ENCODE assay signal across 14 mouse cellular contexts in the genomic region with DNA sequence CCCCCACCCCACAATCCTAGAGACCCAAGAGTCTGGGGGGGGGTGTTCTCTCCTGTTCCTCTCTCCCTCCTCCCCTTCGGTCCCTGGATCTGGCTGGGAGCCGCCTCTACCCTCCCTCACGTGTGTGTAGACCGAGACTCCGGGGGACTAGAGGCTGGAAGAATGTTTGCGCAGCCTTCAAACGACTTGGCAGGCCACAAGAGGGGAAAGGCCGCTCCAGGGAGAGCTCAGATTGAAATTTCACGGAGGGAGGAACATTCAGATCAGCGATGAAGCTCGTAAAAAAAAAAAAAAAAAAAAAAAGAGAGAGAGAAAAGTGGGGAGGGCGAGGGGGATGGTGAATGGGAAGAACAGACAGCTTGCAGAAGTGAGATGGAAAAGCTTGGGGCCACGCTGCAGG. TPM values are rescaled to one million over a fixed set of nuclear protein-coding genes. Genes with fewer than 3 reads are reported as not detected.
DNase-seq lines count a peak whose midpoint lies in the region; ATAC-seq and TF ChIP-seq lines count a peak whose summit lies in the region.
"Had no signal": no experiment of that assay in that cellular context is flagged by ENCODE, and none has a peak within 500 bp of the region (broad histone marks: within the 10 kb centered on the region; RNA-seq: fewer than 3 reads in every experiment).

No protein-coding gene starts in this region.

- peak; percentile 25 for DNase-seq in forebrain, embryonic 14.5 days (ENCODE audit: low spot score)
- DNase-seq in liver, adult 2 months (ENCODE audit: extremely low read depth, low read depth, low spot score) = peak; percentile 55
- no peak for DNase-seq in liver, postnatal 0 days
- peak; percentile 79 for DNase-seq in adrenal gland, adult 8-10 months
- peak; percentile 88 for DNase-seq in embryonic facial prominence, embryonic 14.5 days (ENCODE audit: low spot score)
- DNase-seq in left cerebral cortex, postnatal 14 days (ENCODE audit: low spot score in 2 of 2) = no peak
- no peak for DNase-seq in spleen, postnatal 4 days (ENCODE audit: low spot score in 2 of 2)
- DNase-seq: B cell, adult 2 months; cerebellum, adult 18-20 months; heart, postnatal 14 days; kidney, adult 2 months had no signal

- TF ChIP-seq EP300 in liver, postnatal 0 days (IDR thresholded peaks at IDR 0.05; ENCODE audit: low read depth) = no peak

- no peak for TF ChIP-seq POLR2A in liver, adult 2 months (IDR thresholded peaks at IDR 0.05; ENCODE audit: extremely low read depth, insufficient read depth, low read length)

- intact Hi-C loops in left cerebral cortex, postnatal 14 days (cut with DNase I) = no loop called here

- no peaks in the 10 kb centered on the region for H3K9me3 ChIP-seq in forebrain, embryonic 14.5 days (replicated peaks; ENCODE audit: control insufficient read depth, low read length)
- no peaks in the 10 kb centered on the region for H3K9me3 ChIP-seq in forebrain, embryonic 13.5 days (replicated peaks)
- no peaks in the 10 kb centered on the region for H3K9me3 ChIP-seq in liver, postnatal 0 days (ENCODE audit: low read length)
- no peaks in the 10 kb centered on the region for H3K9me3 ChIP-seq in embryonic facial prominence, embryonic 14.5 days (ENCODE audit: control insufficient read depth, low read length)

- no peaks in the 10 kb centered on the region for H3K79me2 ChIP-seq in liver, adult 2 months (ENCODE audit: control insufficient read depth, insufficient read depth, low read length)

- H3K27me3 ChIP-seq in forebrain, embryonic 14.5 days (replicated peaks; ENCODE audit: control insufficient read depth, insufficient read depth, low read length) = peaks cover 31% of the 10 kb centered on the region
- H3K27me3 ChIP-seq in forebrain, embryonic 13.5 days = peaks cover 52% of the 10 kb centered on the region
- H3K27me3 ChIP-seq in liver, adult 2 months (ENCODE audit: control insufficient read depth, insufficient read depth, low read length) = no peaks in the 10 kb centered on the region
- peaks cover 22% of the 10 kb centered on the region for H3K27me3 ChIP-seq in liver, postnatal 0 days (ENCODE audit: insufficient read depth, low read length)
- peaks cover 27% of the 10 kb centered on the region for H3K27me3 ChIP-seq in embryonic facial prominence, embryonic 14.5 days (replicated peaks; ENCODE audit: control insufficient read depth, insufficient read depth, low read length)

- no peak for ATAC-seq in forebrain, embryonic 14.5 days
- ATAC-seq in forebrain, embryonic 13.5 days = no peak
- ATAC-seq in liver, postnatal 0 days = no peak
- no peak; the same call in 1 of the 2 replicates for ATAC-seq in embryonic facial prominence, embryonic 14.5 days (ENCODE audit: low read depth)

- H3K4me3 ChIP-seq in forebrain, embryonic 14.5 days (ENCODE audit: low read depth, low read length) = no peak overlapping the region
- H3K4me3 ChIP-seq in forebrain, embryonic 13.5 days = no peak overlapping the region
- no peak overlapping the region for H3K4me3 ChIP-seq in liver, adult 2 months (ENCODE audit: insufficient read depth, low read depth, low read length)
- H3K4me3 ChIP-seq in liver, postnatal 0 days (ENCODE audit: low read depth, low read length) = no peak overlapping the region
- H3K4me3 ChIP-seq in embryonic facial prominence, embryonic 14.5 days (ENCODE audit: low read depth, low read length) = no peak overlapping the region

- 7% methylated on average over 13 of the region's 13 CpGs for whole genome bisulfite sequencing in forebrain, embryonic 14.5 days
- 4% methylated on average over 13 of the region's 13 CpGs for WGBS in forebrain, embryonic 13.5 days
- 23% methylated on average over 13 of the region's 13 CpGs for WGBS in liver, adult 2 months
- 16% methylated on average over 13 of the region's 13 CpGs for WGBS in liver, postnatal 0 days (ENCODE audit: insufficient replicate concordance)
- WGBS in embryonic facial prominence, embryonic 14.5 days = 2% methylated on average over 13 of the region's 13 CpGs

- H3K27ac ChIP-seq in forebrain, embryonic 14.5 days (ENCODE audit: low read depth, low read length) = no peak overlapping the region
- no peak overlapping the region for H3K27ac ChIP-seq in forebrain, embryonic 13.5 days
- no peak overlapping the region for H3K27ac ChIP-seq in liver, adult 2 months (replicated peaks; ENCODE audit: insufficient read depth, low read depth, low read length)
- H3K27ac ChIP-seq in liver, postnatal 0 days (ENCODE audit: low read depth) = no peak overlapping the region
- H3K27ac ChIP-seq in embryonic facial prominence, embryonic 14.5 days (replicated peaks; ENCODE audit: low read depth, low read length) = no peak overlapping the region
- H3K27ac ChIP-seq: stomach, postnatal 0 days had no signal

- no peak overlapping the region for H3K9ac ChIP-seq in forebrain, embryonic 14.5 days (ENCODE audit: low read length)
- no peak overlapping the region for H3K9ac ChIP-seq in forebrain, embryonic 13.5 days
- H3K9ac ChIP-seq in liver, adult 2 months (ENCODE audit: low read depth, low read length) = no peak overlapping the region
- H3K9ac ChIP-seq in liver, postnatal 0 days (replicated peaks) = no peak overlapping the region
- no peak overlapping the region for H3K9ac ChIP-seq in embryonic facial prominence, embryonic 14.5 days (ENCODE audit: low read depth, low read length)

- H3K4me2 ChIP-seq in forebrain, embryonic 14.5 days (ENCODE audit: low read length) = no peak overlapping the region
- no peak overlapping the region for H3K4me2 ChIP-seq in forebrain, embryonic 13.5 days
- no peak overlapping the region for H3K4me2 ChIP-seq in liver, postnatal 0 days (ENCODE audit: low read depth, low read length)
- peak overlapping the region; percentile 50; the same call in 1 of the 2 replicates for H3K4me2 ChIP-seq in embryonic facial prominence, embryonic 14.5 days (ENCODE audit: low read depth, low read length)

- TF ChIP-seq CTCF in liver, adult 2 months (IDR thresholded peaks at IDR 0.05; ENCODE audit: low read depth, low read length) = no peak
- no peak for TF ChIP-seq CTCF in liver, postnatal 0 days (IDR thresholded peaks at IDR 0.05; ENCODE audit: low read depth)

- H3K36me3 ChIP-seq in forebrain, embryonic 14.5 days (ENCODE audit: control insufficient read depth, insufficient read depth, low read length) = no peaks in the 10 kb centered on the region
- no peaks in the 10 kb centered on the region for H3K36me3 ChIP-seq in forebrain, embryonic 13.5 days (ENCODE audit: poor library complexity, severe bottlenecking)
- H3K36me3 ChIP-seq in liver, adult 2 months (ENCODE audit: control insufficient read depth, insufficient read depth, low read length) = no peaks in the 10 kb centered on the region
- no peaks in the 10 kb centered on the region for H3K36me3 ChIP-seq in liver, postnatal 0 days (replicated peaks; ENCODE audit: insufficient read depth, low read length)
- H3K36me3 ChIP-seq in embryonic facial prominence, embryonic 14.5 days (ENCODE audit: control insufficient read depth, insufficient read depth, low read length) = no peaks in the 10 kb centered on the region

- H3K4me1 ChIP-seq in forebrain, embryonic 14.5 days (ENCODE audit: control insufficient read depth, insufficient read depth, low read length) = peaks cover 8% of the 10 kb centered on the region
- H3K4me1 ChIP-seq in forebrain, embryonic 13.5 days = peaks cover 16% of the 10 kb centered on the region
- H3K4me1 ChIP-seq in liver, adult 2 months (ENCODE audit: control insufficient read depth, insufficient read depth, low read length) = no peaks in the 10 kb centered on the region
- H3K4me1 ChIP-seq in liver, postnatal 0 days (ENCODE audit: insufficient read depth) = peaks cover 6% of the 10 kb centered on the region; the same call in 1 of the 2 replicates
- H3K4me1 ChIP-seq in embryonic facial prominence, embryonic 14.5 days (ENCODE audit: control insufficient read depth, insufficient read depth, low read length) = peaks cover 25% of the 10 kb centered on the region; the same call in 1 of the 2 replicates

RNA-seq across cellular contexts. Expression of gene Tbx3, which starts 44.9 kb away (rescaled TPM):
- 1.7 and 2.8 TPM in 2 replicates for polyA plus RNA-seq in forebrain, embryonic 14.5 days (2014; fragmentation: Nextera tagmentation; extraction: Ambion mirVana)
- 1.4 and 1.7 TPM in 2 replicates for polyA plus RNA-seq in forebrain, embryonic 13.5 days (2015; fragmentation: Nextera tagmentation; extraction: Ambion mirVana)
- 7.7 and 8.2 TPM in 2 replicates for total RNA-seq in liver, adult 2 months (2014; rRNA removed)
- 25.0 and 32.4 TPM in 2 replicates for polyA plus RNA-seq in liver, adult 2 months (2012; rRNA removed)
- 2.8 and 4.2 TPM in 2 replicates for polyA plus RNA-seq in liver, postnatal 0 days (2015; fragmentation: Nextera tagmentation; extraction: Ambion mirVana)
- 100 to 1,000 TPM; 299 to 549 (median 400) TPM for total RNA-seq in adrenal gland, adult 8-10 months (2022)
- polyA plus RNA-seq in embryonic facial prominence, embryonic 14.5 days (2014; fragmentation: Nextera tagmentation; extraction: Ambion mirVana) = 22.6 and 31.5 TPM in 2 replicates
- total RNA-seq in left cerebral cortex, postnatal 14 days (2021) = 1 to 10 TPM; 3.6 to 5.0 TPM
- total RNA-seq: monocyte, adult 5-6 weeks had no signal

Comparison
In these comparisons a context has a peak if more than half of its experiments do, and no peak if none do; other contexts are left out.
1. DNase-seq: peak in forebrain, embryonic 14.5 days (single experiment), liver, adult 2 months (single experiment), adrenal gland, adult 8-10 months (single experiment) and embryonic facial prominence, embryonic 14.5 days (single experiment); none in liver, postnatal 0 days (single experiment), left cerebral cortex, postnatal 14 days (0 of 2) and spleen, postnatal 4 days (0 of 2).